Mouse (Mus musculus) spleen, embryonic (tissue): ENCODE results near the gene Nasp.

Experiments used
- CTCF ChIA-PET: fragments of 350-600 bp; sonication (Branson Sonifier 250); formaldehyde crosslinking; loops from one replicate; lab custom pipeline; 2022; lab: Charles Lee

Nasp gene

GRCm38 (mm10) chr4:116638821-116639220 lies 11.1 kb upstream of the Nasp start:
- CTCF ChIA-PET = no interaction called here

DNA sequence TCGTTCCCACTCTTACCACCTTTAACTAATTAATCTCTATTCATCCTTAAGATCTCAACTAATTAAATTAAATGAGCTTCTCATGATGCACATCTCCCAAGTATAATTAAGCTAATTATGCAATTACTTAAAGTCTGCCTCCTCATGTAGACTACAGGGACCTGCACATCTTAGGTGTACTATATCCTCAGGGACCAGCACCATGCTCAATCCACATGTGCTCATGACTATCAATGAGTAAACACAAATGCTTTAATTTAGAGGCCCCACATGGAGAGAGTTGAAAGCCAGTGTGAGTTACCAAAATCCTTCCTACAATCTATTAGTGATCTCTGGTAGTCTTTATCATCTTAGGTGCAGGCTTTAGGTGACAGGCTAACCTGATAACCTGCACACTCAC lies 7.5 kb upstream of the Nasp start:
- CTCF ChIA-PET = interaction anchor here (0.6 kb wide), 2 partner anchors 291 to 497 kb away, joined by 3 to 7 read pairs; no protein-coding TSS in a partner anchor

GRCm38 (mm10) chr4:116627359-116627716 lies 403 bp downstream of the Nasp start:
- CTCF ChIA-PET = no interaction called here

GRCm38 (mm10) chr4:116626658-116627358 lies 933 bp downstream of the Nasp start:
- CTCF ChIA-PET = interaction anchor here (0.7 kb wide), 2 partner anchors 40 to 60 kb away, joined by 4 to 5 read pairs; no protein-coding TSS in a partner anchor

- CTCF ChIA-PET = no interaction called here
These were observed 2.9 kb downstream of the Nasp start for GRCm38 (mm10) chr4:116624831-116625230.

DNA sequence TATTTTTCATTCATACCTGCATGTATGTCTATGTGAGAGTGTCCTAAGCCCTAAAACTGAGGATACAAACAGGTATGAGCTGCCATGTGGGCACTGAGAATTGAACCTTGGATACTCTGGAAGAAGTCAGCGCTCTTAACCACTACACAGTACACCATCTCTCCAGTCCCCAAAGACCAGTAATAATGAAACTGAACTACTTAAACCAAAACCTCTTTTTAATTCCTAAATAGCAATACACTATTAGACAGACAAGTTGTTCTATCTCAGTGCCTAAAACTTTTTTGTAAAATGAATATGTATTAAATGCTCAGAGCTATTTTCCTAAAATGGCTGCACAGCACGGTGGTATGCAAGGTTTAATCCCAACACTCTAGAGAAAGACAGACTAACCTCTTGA lies 12.5 kb downstream of the Nasp start:
- CTCF ChIA-PET = no interaction called here

GRCm38 (mm10) chr4:116612621-116613020 lies 15.1 kb downstream of the Nasp start:
- CTCF ChIA-PET = no interaction called here

- CTCF ChIA-PET = no interaction called here
These were observed 30.5 kb downstream of the Nasp start for GRCm38 (mm10) chr4:116596978-116597881.

DNA sequence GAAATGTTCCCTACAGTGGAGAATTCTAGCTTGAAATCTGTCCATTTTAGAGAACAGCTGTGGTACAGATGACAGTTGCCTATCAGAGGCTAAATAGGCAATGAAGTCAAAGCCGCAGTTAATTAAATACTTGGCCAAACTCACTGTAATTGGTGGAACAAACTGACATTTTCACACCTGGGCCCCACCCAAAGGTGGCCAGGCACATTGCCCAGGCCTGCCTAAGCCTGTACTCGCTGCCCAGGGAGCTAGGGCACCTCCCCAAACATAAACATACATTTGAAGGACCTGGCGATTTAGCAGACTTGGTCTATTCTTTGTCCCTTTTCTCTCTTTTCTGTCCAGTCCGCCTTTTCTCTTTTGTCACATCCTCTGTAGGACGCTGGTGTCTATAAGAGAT lies 31.4 kb downstream of the Nasp start, which contains the start of gene Ccdc17:
TSS of gene Ccdc17 (plus strand) at position 276 of the 400 bp plus-strand sequence.
- CTCF ChIA-PET = no interaction called here

DNA sequence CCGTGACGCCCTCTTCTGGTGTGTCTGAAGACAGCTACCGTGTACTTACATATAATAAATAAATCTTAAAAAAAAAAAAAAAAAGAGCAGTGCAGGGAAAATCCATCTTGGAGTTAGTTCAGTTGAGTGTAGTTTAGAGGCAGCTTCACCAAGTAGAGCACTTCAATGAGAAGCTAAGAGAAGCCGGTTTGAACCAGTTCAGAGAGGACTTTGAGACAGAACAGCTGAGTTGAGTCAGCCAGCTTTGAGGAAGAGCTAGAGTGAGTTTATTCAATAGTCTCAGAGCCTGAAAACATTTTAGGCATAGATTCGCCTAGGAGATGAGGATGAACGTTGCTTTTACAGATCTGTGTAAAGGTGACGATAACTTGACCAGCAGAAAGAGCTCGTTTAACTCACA lies 31.9 kb downstream of the Nasp start:
- CTCF ChIA-PET = no interaction called here

- CTCF ChIA-PET = interaction anchor here (0.6 kb wide), 1 partner anchor 30 kb away, joined by 4 read pairs; no protein-coding TSS in a partner anchor
These were observed 69.4 kb downstream of the Nasp start for GRCm38 (mm10) chr4:116558151-116558882.

- CTCF ChIA-PET = interaction anchor here (0.6 to 0.7 kb wide), 3 partner anchors 29 to 411 kb away, joined by 3 to 4 read pairs (median 3); no protein-coding TSS in a partner anchor
These were observed 70.2 kb downstream of the Nasp start, which contains the start of gene Gpbp1l1 for GRCm38 (mm10) chr4:116557306-116558121. TSS of gene Gpbp1l1 (plus strand) at chr4:116557658.

DNA sequence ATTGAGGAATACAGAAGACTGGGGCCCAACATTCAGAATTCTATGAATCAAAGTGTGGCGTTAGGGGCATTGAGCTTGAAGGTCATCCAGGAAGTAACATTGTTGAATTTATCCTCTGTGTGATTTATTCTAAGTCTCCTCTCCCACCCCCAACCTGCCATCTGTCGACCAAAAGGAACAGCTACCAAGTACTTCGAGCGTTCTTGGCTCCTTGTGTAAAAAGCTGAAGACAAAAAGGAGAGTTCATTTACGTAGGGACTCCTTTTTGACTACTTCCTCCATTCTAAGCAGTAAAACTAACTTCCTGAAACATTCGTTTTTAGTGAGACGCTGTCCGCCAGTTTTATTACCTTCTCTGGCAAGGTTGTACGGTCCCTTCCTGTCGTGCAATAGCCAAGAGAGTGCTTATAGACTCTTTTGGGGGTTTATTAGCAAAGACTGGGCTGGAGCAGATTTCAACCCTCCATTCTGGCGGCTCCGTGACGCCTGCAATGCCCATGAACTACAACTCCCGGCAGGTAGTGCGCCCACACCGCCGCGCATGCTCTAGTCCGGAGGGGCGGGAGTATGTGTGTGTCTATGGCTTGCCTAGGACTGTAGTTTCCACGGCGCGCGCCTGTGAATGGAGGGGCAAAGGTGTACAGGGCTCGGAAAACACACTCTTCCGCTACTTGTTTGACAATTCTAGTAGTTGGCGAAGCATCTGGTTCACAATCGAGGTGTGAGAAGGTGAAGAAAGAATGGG lies 71.0 kb downstream of the Nasp start:
- CTCF ChIA-PET = interaction anchor here (0.6 kb wide), 1 partner anchor 310 kb away, joined by 3 read pairs; no protein-coding TSS in a partner anchor

GRCm38 (mm10) chr4:116555413-116556300 lies 72.1 kb downstream of the Nasp start, which contains the start of gene Tmem69:
TSS of gene Tmem69 (minus strand) at chr4:116555936.
- CTCF ChIA-PET = no interaction called here

DNA sequence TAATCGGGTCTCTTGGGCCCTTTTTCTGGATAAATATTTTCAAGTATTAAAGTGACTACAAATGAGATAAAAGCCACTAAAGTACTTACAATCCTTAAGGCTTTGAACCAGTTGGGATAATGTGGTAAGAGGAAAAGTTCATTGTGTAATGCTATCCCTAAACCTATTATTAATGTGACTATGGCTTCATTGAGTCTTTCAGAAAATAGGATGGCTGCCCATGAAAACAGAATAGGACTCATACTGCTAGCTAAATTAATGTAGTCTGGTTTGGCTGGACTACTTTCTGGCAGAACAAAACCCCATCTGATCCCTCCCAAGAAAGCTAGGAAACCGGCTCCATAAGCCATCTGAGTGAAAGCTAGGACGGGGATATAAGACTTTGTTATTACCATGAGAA lies 74.7 kb downstream of the Nasp start:
- CTCF ChIA-PET = no interaction called here
